Comparison of ENCODE assay signal across 10 mouse cellular contexts in genomic region chr3:52502223-52502622, GRCm38 (mm10).
DNase-seq lines count a peak whose midpoint lies in the region; ATAC-seq lines count a peak whose summit lies in the region.
"Had no signal": no experiment of that assay in that cellular context is flagged by ENCODE, and none has a peak within 500 bp of the region (broad histone marks: within the 10 kb centered on the region; RNA-seq: fewer than 3 reads in every experiment).

No protein-coding gene starts in this region.

- intact Hi-C loops in left cerebral cortex, postnatal 25 days (cut with DNase I), result loop anchor here (5.0 kb wide), 1 partner anchor 230 kb away; no protein-coding TSS in a partner anchor

- peaks cover 3% of the 10 kb centered on the region; the same call in 1 of the 2 replicates for H3K4me1 ChIP-seq in heart, embryonic 11.5 days (ENCODE audit: control insufficient read depth, insufficient read depth, low read length)
- peaks cover 6% of the 10 kb centered on the region; the same call in 1 of the 2 replicates for H3K4me1 ChIP-seq in brown adipose tissue, adult 24 weeks (ENCODE audit: control insufficient read depth, insufficient read depth, insufficient read length, low read length)
- H3K4me1 ChIP-seq in intestine, embryonic 15.5 days (replicated peaks), result no peaks in the 10 kb centered on the region

- peak; percentile 83 to 85 for DNase-seq in heart, adult 18-20 months
- peak; percentile 17 for DNase-seq in lung, postnatal 10 days
- DNase-seq in layer of hippocampus, adult 11-12 months (ENCODE audit: low spot score), result no peak
- DNase-seq in left cerebral cortex, postnatal 25 days (ENCODE audit: low spot score in 2 of 2), result no peak
- no peak for DNase-seq in cerebellum, adult 9-11 months

- no peak overlapping the region for H3K27ac ChIP-seq in heart, embryonic 11.5 days (ENCODE audit: low read depth, low read length)
- H3K27ac ChIP-seq in brown adipose tissue, adult 24 weeks (replicated peaks; ENCODE audit: low read depth, low read length), result peak overlapping the region; percentile 62
- 0 out of 2 replicates have a peak overlapping the region, but pooled peaks have one; percentile 11 for H3K27ac ChIP-seq in intestine, embryonic 15.5 days
- H3K27ac ChIP-seq: limb, embryonic 13.5 days had no signal

- ATAC-seq in heart, embryonic 11.5 days (replicated peaks; ENCODE audit: insufficient number of reproducible peaks, low FRiP score, low TSS enrichment), result no peak
- ATAC-seq in intestine, embryonic 15.5 days, result peak; percentile 92
- ATAC-seq: CD4-positive, CD25-positive, alpha-beta regulatory T cell, adult 4 months had no signal

- H3K9ac ChIP-seq in heart, embryonic 11.5 days (ENCODE audit: low read depth, low read length), result no peak overlapping the region
- H3K9ac ChIP-seq in intestine, embryonic 15.5 days, result no peak overlapping the region
- H3K9ac ChIP-seq: limb, embryonic 13.5 days had no signal

- peaks cover 4% of the 10 kb centered on the region; the same call in 1 of the 2 replicates for H3K27me3 ChIP-seq in heart, embryonic 11.5 days (ENCODE audit: control insufficient read depth, insufficient read depth, low read length)
- H3K27me3 ChIP-seq in intestine, embryonic 15.5 days (replicated peaks), result no peaks in the 10 kb centered on the region

- no peaks in the 10 kb centered on the region for H3K9me3 ChIP-seq in heart, embryonic 11.5 days (replicated peaks; ENCODE audit: control insufficient read depth, low read length)
- no peaks in the 10 kb centered on the region for H3K9me3 ChIP-seq in intestine, embryonic 15.5 days
- H3K9me3 ChIP-seq: limb, embryonic 13.5 days had no signal

- 18% methylated on average over 7 of the region's 7 CpGs for WGBS in heart, embryonic 11.5 days (ENCODE audit: insufficient replicate concordance)
- 19% methylated on average over 7 of the region's 7 CpGs for WGBS in intestine, embryonic 15.5 days

- H3K4me2 ChIP-seq in heart, embryonic 11.5 days, result no peak overlapping the region
- no peak overlapping the region for H3K4me2 ChIP-seq in intestine, embryonic 15.5 days (replicated peaks)
- H3K4me2 ChIP-seq: limb, embryonic 13.5 days had no signal

- H3K4me3 ChIP-seq in heart, embryonic 11.5 days (ENCODE audit: low read depth, low read length), result no peak overlapping the region
- H3K4me3 ChIP-seq in brown adipose tissue, adult 24 weeks (ENCODE audit: insufficient read depth, low read depth, low read length), result no peak overlapping the region
- no peak overlapping the region for H3K4me3 ChIP-seq in intestine, embryonic 15.5 days (replicated peaks)
- H3K4me3 ChIP-seq: limb, embryonic 13.5 days had no signal

- H3K36me3 ChIP-seq in heart, embryonic 11.5 days (ENCODE audit: control insufficient read depth, insufficient read depth, low read length), result no peaks in the 10 kb centered on the region
- no peaks in the 10 kb centered on the region for H3K36me3 ChIP-seq in intestine, embryonic 15.5 days
- H3K36me3 ChIP-seq: limb, embryonic 13.5 days had no signal

Comparison
In these comparisons a context has a peak if more than half of its experiments do, and no peak if none do; other contexts are left out.
1. DNase-seq: peak in heart, adult 18-20 months (2 of 2) and lung, postnatal 10 days (single experiment); none in layer of hippocampus, adult 11-12 months (single experiment), left cerebral cortex, postnatal 25 days (0 of 2) and cerebellum, adult 9-11 months (single experiment).